Mouse (Mus musculus) embryo, embryonic 11 days (tissue): ENCODE data around the gene Thrb.

Source experiments
- DNase-seq: peaks from one replicate; pipeline ENCODE4 v3.0.0-alpha.2; 2015

The Thrb gene

DNA sequence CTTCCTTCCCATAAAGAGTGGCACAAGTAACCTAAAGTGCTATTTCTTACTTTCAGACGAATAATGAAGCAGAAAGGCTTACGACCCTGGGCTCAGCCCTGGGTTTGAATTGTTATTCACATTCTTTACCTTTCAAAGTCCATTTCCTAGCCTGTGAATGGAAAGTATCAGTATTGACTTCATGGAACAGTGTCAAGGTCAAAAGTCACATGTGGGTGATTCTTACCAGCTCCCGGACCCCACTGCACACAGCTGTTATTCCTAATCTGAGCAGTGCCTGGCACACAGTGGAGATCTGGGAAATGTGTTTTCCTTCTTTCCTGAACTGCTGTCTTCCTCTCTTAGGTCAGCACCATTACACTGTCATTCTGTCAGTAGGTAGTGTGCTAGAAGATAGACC lies 125.3 kb downstream of the Thrb start:
- DNase-seq, result peak; percentile 26

DNA sequence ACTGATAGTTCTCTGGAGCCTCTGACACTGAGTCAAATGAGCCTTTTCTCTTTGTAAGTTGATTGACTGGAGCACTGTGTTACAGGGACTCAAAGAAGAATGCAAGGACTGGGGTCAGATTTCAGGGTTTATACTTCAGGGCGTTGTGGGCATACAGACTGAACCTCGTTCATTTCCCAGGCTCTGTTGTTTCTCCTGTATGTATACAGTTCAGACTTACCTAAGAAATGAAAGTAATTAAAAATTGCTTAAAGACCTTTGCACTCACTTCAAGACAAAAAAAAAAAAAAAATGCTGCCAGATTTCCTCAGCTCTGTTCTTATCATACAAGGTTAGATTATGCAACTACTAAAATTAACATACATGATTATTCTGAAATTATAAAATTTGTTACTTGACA lies 126.2 kb downstream of the Thrb start:
- peak; percentile 22 for DNase-seq

GRCm38 (mm10) chr14:17803934-17804602 lies 144.0 kb downstream of the Thrb start:
- no peak for DNase-seq

DNA sequence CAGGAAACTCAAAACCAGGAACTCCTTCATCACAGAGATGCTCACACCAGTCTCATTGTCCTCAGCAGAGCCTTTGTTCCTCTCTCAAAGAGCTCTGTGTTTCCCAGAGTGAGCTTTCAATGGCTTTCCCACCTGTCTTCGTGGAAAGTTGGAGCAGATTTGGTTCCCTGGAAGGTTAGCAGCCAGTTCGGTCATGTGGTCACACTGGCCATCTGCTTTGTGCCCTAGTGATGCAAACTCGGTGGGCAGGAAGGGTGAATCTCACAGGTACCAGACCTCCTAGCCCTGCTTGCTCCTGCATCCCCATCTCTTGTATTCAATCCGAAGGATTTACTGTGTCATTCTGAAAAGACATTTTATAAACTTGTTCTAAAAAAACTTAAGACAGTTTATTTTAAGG lies 151.0 kb downstream of the Thrb start:
- no peak for DNase-seq

- no peak for DNase-seq
Measured at GRCm38 (mm10) chr14:17812414-17812813, 152.4 kb downstream of the Thrb start.

- DNase-seq, result no peak
Measured at GRCm38 (mm10) chr14:17815103-17815502, 155.0 kb downstream of the Thrb start.

DNA sequence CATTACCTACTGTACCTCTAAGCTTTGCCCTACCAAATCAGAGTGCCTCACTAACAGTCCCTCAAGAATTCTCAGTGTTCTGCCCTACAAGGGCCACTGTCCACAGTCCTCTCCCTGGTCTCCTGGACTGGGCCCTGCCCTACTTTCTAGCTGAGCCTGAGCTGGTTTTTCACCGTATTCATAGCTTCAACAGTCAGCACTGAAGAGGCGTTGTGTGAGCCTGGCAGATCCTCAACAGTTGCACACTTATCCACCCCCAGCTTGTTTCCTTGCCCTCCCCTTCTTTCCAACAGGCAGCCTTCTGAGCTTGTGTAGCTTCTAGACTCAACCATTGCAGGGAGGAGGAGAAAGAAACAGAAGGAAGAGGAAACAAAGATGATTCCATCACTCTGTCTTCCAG lies 158.0 kb downstream of the Thrb start:
- no peak for DNase-seq

- DNase-seq, result no peak
Measured at GRCm38 (mm10) chr14:17822754-17823153, 162.7 kb downstream of the Thrb start.

- DNase-seq, result no peak
Measured at GRCm38 (mm10) chr14:17827401-17827800, 167.3 kb downstream of the Thrb start.

- no peak for DNase-seq
Measured at GRCm38 (mm10) chr14:17835738-17836137, 175.7 kb downstream of the Thrb start.

DNA sequence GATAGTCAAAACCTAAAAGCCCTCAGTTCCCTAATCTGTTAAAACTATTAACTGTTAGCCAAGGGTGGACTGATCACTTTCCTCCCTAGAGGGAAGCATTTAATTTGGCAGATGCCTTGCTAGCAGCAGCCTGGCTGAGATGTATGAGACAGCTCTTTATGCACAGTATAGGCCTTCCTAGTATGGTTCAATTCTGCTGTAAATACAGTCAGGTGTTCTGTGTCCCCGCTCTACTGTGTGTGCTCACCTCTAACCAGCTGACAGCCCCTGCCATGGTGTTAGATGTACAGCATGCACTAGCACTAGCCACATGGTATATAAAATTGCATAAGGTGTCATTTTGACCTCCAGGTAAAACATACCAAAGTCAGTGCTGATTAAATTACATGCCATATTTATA lies 176.7 kb downstream of the Thrb start:
- DNase-seq, result no peak

DNA sequence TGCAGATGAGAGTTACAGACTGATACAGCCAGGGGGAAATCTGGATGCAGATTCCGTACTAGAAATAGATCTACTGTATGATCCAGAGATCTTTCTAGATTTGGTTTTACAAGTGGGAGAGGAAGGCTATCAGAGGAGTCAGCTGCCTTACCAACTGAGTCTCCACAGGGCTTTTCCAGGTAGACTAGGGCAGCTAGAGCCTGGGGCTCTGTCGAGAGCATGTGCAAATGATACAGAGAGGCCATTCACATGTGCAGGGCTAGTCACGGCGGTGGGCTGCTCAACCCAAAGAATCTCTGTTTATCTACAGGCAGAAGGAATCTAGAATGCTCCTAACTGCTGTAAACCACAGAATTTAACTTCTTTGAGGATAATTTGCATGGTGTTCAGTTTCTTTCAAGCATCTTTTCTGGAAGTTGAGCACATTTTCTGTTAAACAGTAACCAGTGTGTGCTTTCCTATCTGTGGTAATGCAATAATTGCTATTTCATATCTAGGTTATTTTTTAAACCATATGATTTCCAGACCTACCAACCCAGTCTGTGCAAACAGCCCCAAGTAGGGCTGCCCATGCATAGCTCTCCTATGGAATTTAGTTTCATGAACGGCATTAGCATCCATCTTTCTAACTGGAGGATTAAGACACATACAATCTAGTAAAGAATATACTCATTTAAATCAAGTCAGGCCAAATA lies 185.1 kb downstream of the Thrb start:
- DNase-seq, result no peak

DNA sequence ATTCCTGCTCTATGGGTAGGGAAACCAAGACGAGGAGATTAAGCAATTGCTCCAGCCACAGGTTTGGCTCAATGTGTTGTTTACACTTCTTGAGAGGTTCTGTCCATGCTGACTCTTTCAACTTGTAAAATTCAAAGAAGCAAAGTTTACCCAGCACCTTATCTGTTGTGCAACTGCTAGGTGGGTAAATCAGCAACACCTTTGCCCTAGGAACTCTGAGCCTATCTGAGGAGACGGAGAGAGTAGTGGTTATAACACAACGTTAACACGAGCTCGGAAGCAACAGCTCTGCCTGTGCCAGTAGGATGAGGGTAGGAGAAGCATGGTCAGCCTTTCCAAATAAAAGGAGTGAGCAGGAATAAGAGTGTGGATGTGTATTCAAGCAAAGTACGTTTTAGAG lies 185.8 kb downstream of the Thrb start:
- DNase-seq, result no peak

GRCm38 (mm10) chr14:17846700-17847099 lies 186.6 kb downstream of the Thrb start:
- DNase-seq, result no peak

DNA sequence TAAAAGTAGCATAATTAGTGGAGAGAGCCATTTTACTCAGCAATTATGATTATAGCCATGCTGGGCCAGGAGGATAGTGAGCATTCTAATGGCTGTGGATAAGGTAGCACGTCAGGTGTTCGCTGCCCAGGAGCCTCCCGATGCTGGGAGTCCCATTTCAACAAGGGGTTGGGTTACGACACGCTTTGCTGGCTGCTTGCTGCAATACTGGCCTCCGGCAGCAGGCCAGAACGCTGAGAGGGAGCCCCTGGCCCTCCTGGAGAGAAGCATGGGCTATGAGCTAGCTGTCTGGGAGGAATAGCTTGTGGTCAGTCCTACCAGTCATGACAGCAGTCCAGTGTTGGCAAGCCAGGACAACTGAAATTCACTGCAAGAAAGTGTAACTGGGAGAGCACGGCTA lies 187.2 kb downstream of the Thrb start:
- DNase-seq, result no peak

- no peak for DNase-seq
Measured at GRCm38 (mm10) chr14:17850355-17850754, 190.3 kb downstream of the Thrb start.

- no peak for DNase-seq
Measured at GRCm38 (mm10) chr14:17852236-17852635, 192.2 kb downstream of the Thrb start.

DNA sequence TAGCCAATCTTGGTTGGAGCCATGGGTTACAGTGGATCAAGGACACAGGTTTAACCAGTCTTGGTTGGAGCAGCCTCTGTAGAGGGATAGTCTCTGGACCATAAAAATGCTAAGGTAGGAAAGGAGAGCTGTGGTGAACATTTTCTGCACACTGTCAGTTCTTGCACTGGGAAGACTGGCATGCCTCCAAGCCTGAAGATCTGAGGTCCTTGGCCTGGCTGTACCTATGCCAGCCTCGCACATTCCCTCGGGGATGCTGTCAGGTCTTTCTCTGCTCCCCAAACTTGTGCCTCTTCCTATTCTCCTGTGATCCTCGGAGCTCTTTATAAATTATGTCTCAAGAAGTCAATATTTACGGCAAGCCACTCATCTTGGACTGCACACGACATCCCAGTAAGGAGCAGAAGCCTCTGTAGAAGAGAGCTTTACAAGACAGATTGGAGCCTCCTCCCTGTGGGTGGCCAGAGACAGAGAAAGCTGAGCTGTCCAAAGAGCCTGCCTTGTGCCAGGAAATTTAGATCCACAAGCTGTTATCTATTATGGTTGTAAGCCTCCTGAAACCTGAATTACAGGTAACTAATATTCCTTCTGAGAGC lies 199.8 kb downstream of the Thrb start:
- DNase-seq, result no peak

- no peak for DNase-seq
Measured at GRCm38 (mm10) chr14:17862651-17863050, 202.6 kb downstream of the Thrb start.

- DNase-seq, result no peak
Measured at GRCm38 (mm10) chr14:17863701-17864320, 203.8 kb downstream of the Thrb start.

DNA sequence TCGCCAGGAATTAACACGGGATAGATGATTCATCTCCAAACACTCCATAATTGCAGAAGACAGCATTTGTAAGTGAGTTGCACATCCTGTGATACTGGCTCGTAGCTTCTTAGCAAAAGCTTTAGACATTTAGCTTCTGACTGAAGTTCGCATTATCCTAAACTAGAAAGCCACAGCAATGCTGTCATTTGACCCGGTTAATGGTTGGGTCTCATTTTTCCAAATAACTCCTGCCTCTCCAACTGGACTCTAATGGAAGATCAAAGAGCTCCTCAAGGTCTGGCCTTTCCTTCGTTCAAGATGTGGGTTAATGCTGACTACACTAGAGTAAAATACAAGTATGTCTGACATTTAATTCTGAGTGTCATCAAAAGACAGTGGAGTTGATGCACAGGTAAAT lies 208.3 kb downstream of the Thrb start:
- no peak for DNase-seq

DNA sequence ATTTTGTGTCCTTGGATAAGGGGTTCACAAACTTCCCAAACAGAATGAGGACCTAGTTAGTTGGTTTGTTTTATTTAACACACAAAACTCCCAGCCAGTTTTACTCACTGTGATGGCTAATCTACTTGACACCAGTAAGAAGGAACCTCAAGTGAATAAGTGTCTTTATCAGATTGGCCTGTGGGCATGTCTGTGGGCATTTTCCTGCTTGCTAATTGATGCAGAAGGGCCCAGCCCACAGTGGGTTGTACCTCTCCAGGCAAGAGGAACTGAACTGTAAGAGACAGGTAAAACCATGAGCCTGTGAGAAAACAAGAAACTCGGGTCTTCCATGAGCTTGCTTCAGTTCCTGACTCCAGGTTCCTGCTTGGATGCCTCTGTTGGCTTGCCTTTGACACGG lies 215.9 kb downstream of the Thrb start:
- no peak for DNase-seq

DNA sequence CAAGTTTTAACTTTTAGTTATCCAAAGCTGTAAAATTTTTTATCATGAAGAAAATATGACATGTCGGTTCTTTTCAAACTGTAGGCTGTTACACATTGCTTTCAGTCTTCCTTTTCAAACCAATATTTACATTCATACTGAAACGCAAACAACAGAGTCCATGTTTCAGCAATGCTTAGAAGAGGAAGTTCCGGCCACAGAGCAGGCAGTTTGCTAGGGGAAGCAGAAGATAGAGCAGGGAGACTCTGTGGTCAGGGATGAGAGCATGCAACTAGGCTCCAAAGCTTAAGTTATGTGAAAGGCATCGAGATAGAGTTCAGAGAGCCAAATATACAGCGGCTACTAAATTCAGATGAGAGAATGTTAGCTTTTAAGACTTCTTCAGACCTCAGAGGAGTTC lies 219.4 kb downstream of the Thrb start:
- DNase-seq, result no peak

DNA sequence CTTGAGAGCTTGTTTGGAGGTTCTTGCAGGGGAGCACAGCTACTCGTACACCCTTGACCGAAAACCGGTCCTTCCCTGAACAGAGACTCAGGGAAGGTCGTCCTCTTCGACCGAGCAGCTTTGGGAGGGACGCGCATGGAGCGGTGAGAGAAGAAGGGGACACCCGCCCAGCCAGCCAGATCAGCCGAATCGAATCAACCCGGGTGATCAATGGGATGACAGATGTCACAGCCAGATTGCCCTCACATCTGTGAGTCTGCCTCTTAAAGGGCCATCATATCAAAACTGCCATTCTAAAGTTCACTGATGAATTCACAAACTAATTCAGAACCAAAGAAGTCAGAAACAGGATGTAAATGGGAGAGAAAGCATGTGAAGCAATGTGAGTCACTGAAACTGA lies 224.8 kb downstream of the Thrb start:
- DNase-seq, result no peak
